Mouse (Mus musculus) urinary bladder, adult 18-20 months (tissue): ENCODE data around the gene Srsf9.
"Not testable (repeated sequence)": the region's sequence is repeated elsewhere in the genome, so short reads cannot be mapped to it uniquely, and the experiment has no call there.

Experiments used
- DNase-seq, 2 experiments: peaks; one replicate each; pipeline ENCODE4 v3.0.0; 2022; ENCODE audit warnings: low spot score in 2 of 2, mixed read lengths in 2 of 2

Srsf9 gene

DNA sequence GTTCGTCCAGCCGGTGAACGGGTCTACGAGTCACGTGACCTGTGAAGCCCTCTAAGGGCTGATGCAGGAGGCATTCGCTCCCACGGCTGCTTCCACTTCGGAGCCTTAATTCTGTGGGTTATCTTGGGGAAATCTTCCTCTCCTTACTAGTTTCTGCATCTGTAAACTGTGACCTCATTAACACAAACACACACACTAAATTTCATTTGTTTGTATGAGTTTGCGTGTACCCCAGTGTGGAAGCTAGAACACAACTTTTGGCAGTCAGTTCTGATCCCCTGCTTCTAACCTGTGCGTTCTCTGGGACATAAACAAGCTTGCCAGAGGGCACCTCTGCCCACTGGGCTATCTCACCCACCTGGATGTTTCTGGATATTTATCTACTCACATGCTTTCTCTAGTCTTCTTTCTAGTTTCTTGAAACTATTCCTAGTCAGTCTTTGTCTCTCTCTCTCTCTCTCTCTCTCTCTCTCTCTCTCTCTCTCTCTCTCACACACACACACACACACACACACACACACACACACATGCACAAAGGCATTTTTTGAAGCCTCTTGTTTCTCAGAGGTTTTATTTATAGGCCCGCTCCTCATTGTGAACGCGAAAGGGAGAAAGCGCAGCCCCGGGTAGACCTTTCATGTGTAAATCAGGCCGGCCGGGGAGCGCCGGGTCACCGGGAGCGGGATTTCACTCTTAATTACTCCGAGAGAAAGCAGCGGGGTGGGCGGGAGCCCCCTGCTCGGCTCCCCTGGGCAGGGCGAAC, 46.6 kb downstream of the Srsf9 start:
- DNase-seq: no peak

DNA sequence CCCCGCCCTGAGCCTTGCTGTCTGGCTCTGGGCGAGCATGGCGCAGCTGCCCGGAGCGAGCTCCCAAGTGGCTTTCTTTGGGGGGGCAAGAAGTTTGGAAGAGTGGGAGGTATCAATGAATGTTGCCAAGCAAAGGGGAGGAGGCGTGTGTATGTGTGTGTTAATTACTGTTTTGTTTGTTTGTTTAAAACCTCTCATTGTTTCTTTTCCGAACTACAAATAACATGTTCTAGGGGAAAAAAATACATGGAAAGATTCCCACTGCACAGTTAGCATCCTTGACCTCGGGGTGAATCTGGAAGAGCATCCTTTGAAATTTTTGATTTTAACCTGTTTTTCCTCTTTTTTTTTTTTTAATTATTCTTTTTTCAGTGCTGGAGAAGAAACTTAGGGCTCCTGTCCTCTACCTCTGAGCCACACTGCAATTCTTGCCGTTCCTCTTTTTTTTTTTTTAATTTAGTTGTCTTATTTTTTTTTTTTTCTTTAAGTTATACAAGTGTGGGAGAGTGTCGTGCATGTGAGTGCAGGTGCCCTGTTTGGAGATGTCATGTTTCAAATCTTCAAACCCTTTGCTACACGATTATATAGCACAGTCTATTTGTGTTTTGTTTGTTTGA, 47.3 kb downstream of the Srsf9 start:
- no peak for DNase-seq

DNA sequence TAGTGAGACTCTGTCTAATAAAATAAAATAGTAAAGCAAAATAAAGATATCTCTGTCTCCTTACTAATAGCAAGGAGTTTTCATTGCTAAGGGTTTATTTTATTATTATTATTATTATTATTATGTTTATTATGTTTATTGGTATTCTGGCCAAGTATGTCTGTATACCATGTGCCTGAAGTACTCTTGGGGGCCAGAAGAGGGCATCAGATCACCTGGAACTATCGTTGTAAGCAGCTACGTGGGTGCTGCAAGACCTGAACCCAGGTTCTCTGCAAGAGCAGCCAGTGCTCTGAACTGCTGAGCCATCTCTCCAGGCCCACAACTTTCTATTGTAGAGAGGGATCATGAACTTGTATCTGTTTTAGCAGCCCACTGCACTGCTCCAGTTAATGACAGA, 48.5 kb downstream of the Srsf9 start:
- no peak for DNase-seq

DNA sequence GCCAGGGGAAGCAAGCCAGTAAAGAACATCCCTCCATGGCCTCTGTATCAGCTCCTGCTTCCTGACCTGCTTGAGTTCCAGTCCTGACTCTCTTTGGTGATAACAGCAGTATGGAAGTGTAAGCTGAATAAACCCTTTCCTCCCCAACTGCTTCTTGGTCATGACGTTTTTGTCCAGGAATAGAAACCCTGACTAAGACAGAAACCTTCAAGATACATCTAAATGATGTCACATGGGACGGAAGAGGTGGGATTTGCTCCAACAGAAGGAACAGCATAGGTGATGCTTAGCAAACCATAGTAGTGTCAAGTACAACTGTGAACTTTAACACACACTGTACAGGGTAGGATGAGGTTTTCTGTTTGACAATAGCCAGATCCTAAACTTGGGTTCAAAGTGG, 51.9 kb downstream of the Srsf9 start:
- DNase-seq: not testable (repeated sequence)
